1 mouse cellular context compared by ENCODE assay signal in genomic region chr2:164857842-164858553, GRCm38 (mm10).
A peak's percentile ranks its signal among the peaks of the same experiment; 100 is the strongest.
TF ChIP-seq lines count a peak whose summit lies in the region.

No protein-coding gene starts in this region.

TF ChIP-seq in CH12.LX, 34 proteins besides CTCF, POLR2A, EP300 and RAD21 (continued from another document):
- TF ChIP-seq MEF2A (IDR thresholded peaks at IDR 0.05; ENCODE audit: borderline replicate concordance, low read depth, low read length) (no peak), ZMIZ1 (IDR thresholded peaks at IDR 0.05; ENCODE audit: low read depth, low read length) (no peak), MYC (IDR thresholded peaks at IDR 0.05; ENCODE audit: low read depth, low read length) (no peak), IRF4 (IDR thresholded peaks at IDR 0.05; ENCODE audit: low read depth, low read length) (peak; percentile 19; the same call in 1 of the 2 replicates)
